Mouse (Mus musculus) heart, postnatal 0 days (tissue): ENCODE results near the gene Armcx3. TPM values are rescaled to one million over a fixed set of nuclear protein-coding genes. Genes with fewer than 3 reads are reported as not detected.

Experiments
- ATAC-seq: fragments of 200-750 bp; cut with Nextera tagmentation; 2 replicates; pipeline ENCODE4 v1.8.0; 2017; ENCODE audit warnings: low read depth, moderate number of reproducible peaks, moderate library complexity; ENCODE audit not compliant: insufficient read depth
- DNase-seq: peaks from one replicate; pipeline ENCODE4 v3.0.0-alpha.2; 2016; ENCODE audit warnings: low spot score
- H3K27ac ChIP-seq: fragments of 300-500 bp; sonication (generic); 2 replicates; pipeline ENCODE4 v1.5.1; 2014; ENCODE audit warnings: low read depth, mild to moderate bottlenecking
- H3K27me3 ChIP-seq: fragments of 300-500 bp; sonication (generic); 2 replicates; pipeline ENCODE4 v1.6.1; 2014; ENCODE audit warnings: low read length, mixed read lengths; ENCODE audit not compliant: control insufficient read depth, insufficient read depth
- H3K36me3 ChIP-seq: fragments of 300-500 bp; sonication (generic); replicated peaks from 2 replicates; pipeline ENCODE4 v1.6.1; 2014; ENCODE audit warnings: low read length, mixed read lengths; ENCODE audit not compliant: control insufficient read depth, insufficient read depth
- H3K4me1 ChIP-seq: fragments of 300-500 bp; sonication (generic); 2 replicates; pipeline ENCODE4 v1.6.1; 2014; ENCODE audit warnings: antibody characterized with exemption; ENCODE audit not compliant: control insufficient read depth, insufficient read depth
- H3K4me2 ChIP-seq: fragments of 300-500 bp; sonication (generic); 2 replicates; pipeline ENCODE4 v1.6.1; 2014; ENCODE audit warnings: low read depth, mild to moderate bottlenecking, low read length, moderate library complexity
- H3K4me3 ChIP-seq: fragments of 300-500 bp; sonication (generic); 2 replicates; pipeline ENCODE4 v1.5.1; 2014; ENCODE audit warnings: low read depth, low read length
- H3K9ac ChIP-seq: fragments of 300-500 bp; sonication (generic); replicated peaks from 2 replicates; pipeline ENCODE4 v1.6.1; 2014; ENCODE audit warnings: low read depth, low read length, mixed read lengths
- H3K9me3 ChIP-seq: fragments of 300-500 bp; sonication (generic); replicated peaks from 2 replicates; pipeline ENCODE4 v1.6.1; 2016; ENCODE audit warnings: low read length; ENCODE audit not compliant: control insufficient read depth
- CTCF ChIP-seq: IDR thresholded peaks from 2 replicates; pipeline ENCODE4 v1.5.1; 2016; ENCODE audit warnings: antibody characterized with exemption, control low read depth, low read depth
- EP300 ChIP-seq: IDR thresholded peaks from 2 replicates; pipeline ENCODE4 v1.6.1; 2016; ENCODE audit warnings: antibody characterized with exemption, low read depth
- WGBS: fragments of 180-500 bp; shearing (Covaris S2); extraction: QIAGEN DNeasy Blood & Tissue Kit; methylation state at CpG from one replicate; pipeline ENCODE4 v1.1.7; 2014; 5-methylcytosine and 5-hydroxymethylcytosine counted together
- microRNA-seq: library from miRNA; unstranded; fragments of <30 nt; microRNA quantifications from one replicate; pipeline ENCODE4, GENCODE M21; 2016
- polyA plus RNA-seq: library from polyadenylated mRNA; unstranded; fragments of >200 nt; fragmentation: Nextera tagmentation; extraction: Ambion mirVana; gene quantifications from 2 replicates; pipeline ENCODE4 v1.2.1, GENCODE M21; 2015
- total RNA-seq: library from RNA; depleted of rRNA; stranded (reverse); fragments of >200 nt; gene quantifications from 2 replicates; pipeline ENCODE4 v1.2.3, GENCODE M21; 2014; ENCODE audit warnings: low replicate concordance; rRNA removed

The Armcx3 gene
- total and polyA plus RNA-seq, 2 experiments from 2014 or later = 22.1 to 64.1 TPM

GRCm38 (mm10) chrX:134787728-134788127 lies 31.3 kb downstream of the Armcx3 start:
- no peaks in the 10 kb centered on the region for H3K27me3 ChIP-seq
- no peak overlapping the region for H3K27ac ChIP-seq
- WGBS = 61% methylated on average over 4 of the region's 4 CpGs
- ATAC-seq (no peak), DNase-seq (no peak)
- no peaks in the 10 kb centered on the region for H3K9me3 ChIP-seq
- no peak overlapping the region for H3K4me3 ChIP-seq
- no peak for TF ChIP-seq CTCF
- TF ChIP-seq EP300 = no peak
- no peaks in the 10 kb centered on the region for H3K36me3 ChIP-seq
- H3K4me2 ChIP-seq = no peak overlapping the region
- H3K4me1 ChIP-seq = no peaks in the 10 kb centered on the region
- no peak overlapping the region for H3K9ac ChIP-seq

- Histone ChIP-seq H3K9ac (peak overlapping the region; percentile 48; the same call in 1 of the 2 replicates), H3K4me3 (peak overlapping the region; percentile 66), H3K4me2 (peak overlapping the region; percentile 81), H3K27me3 (no peaks in the 10 kb centered on the region), H3K27ac (peak overlapping the region; percentile 54), H3K36me3 (peaks cover 10% of the 10 kb centered on the region; the same call in 1 of the 2 replicates), H3K9me3 (no peaks in the 10 kb centered on the region), H3K4me1 (no peaks in the 10 kb centered on the region)
- 12% methylated on average over 28 of the region's 28 CpGs for WGBS
- peak; percentile 15 for DNase-seq
- TF ChIP-seq EP300 = no peak
- TF ChIP-seq CTCF = no peak
- ATAC-seq = peak; percentile 54
These were observed 51.7 kb downstream of the Armcx3 start for GRCm38 (mm10) chrX:134807833-134808754.

- Histone ChIP-seq H3K27me3 (no peaks in the 10 kb centered on the region), H3K4me2 (peak within 1 kb of the TSS; percentile 81), H3K36me3 (peaks cover 10% of the 10 kb centered on the region; the same call in 1 of the 2 replicates), H3K27ac (peak within 1 kb of the TSS; percentile 54), H3K9me3 (no peaks in the 10 kb centered on the region), H3K4me1 (no peaks in the 10 kb centered on the region), H3K4me3 (peak within 1 kb of the TSS; percentile 66), H3K9ac (peak within 1 kb of the TSS; percentile 48; the same call in 1 of the 2 replicates)
- ATAC-seq (peak; percentile 88), DNase-seq (peak; percentile 58)
- 14% methylated on average over 16 of the region's 16 CpGs for WGBS
- TF ChIP-seq CTCF (no peak), EP300 (no peak)
These were observed 52.4 kb downstream of the Armcx3 start, which contains the start of gene Armcx2 for GRCm38 (mm10) chrX:134808755-134809224. Gene Armcx2, minus strand, starts transcription at chrX:134809221.

Small RNA genes lying within 50 kb of the gene (microRNA-seq; reads per million reads assigned to microRNA genes)
- not detected for gene Mir7093

Other genes with a start within 250 kb of the Armcx3 start
- gene Timm8a1, start 214.7 kb upstream of the Armcx3 start, total RNA-seq = 13.1 and 13.7 TPM in 2 replicates
- gene Timm8a1, start 214.7 kb upstream of the Armcx3 start, polyA plus RNA-seq = 66.5 and 74.5 TPM in 2 replicates
- gene Btk, start 173.0 kb upstream of the Armcx3 start, total RNA-seq = not detected in 2 replicates
- 0.34 and 0.49 TPM in 2 replicates for gene Btk, start 173.0 kb upstream of the Armcx3 start, polyA plus RNA-seq
- 341 and 419 TPM in 2 replicates for gene Rpl36a, start 170.9 kb upstream of the Armcx3 start, total RNA-seq
- 246 and 247 TPM in 2 replicates for gene Rpl36a, start 170.9 kb upstream of the Armcx3 start, polyA plus RNA-seq
- 0.50 and 4.1 TPM in 2 replicates for gene Gla, start 155.5 kb upstream of the Armcx3 start, total RNA-seq
- 1.5 and 1.8 TPM in 2 replicates for gene Gla, start 155.5 kb upstream of the Armcx3 start, polyA plus RNA-seq
- 37.1 and 43.9 TPM in 2 replicates for gene Hnrnph2, start 155.4 kb upstream of the Armcx3 start, total RNA-seq
- gene Hnrnph2, start 155.4 kb upstream of the Armcx3 start, polyA plus RNA-seq = 98.4 and 102 TPM in 2 replicates
- gene Armcx4, start 70.1 kb upstream of the Armcx3 start, total RNA-seq = 6.5 and 7.4 TPM in 2 replicates
- gene Armcx4, start 70.1 kb upstream of the Armcx3 start, polyA plus RNA-seq = 2.4 and 2.8 TPM in 2 replicates
- 3.9 and 13.9 TPM in 2 replicates for gene Armcx1, start 38.6 kb upstream of the Armcx3 start, total RNA-seq
- gene Armcx1, start 38.6 kb upstream of the Armcx3 start, polyA plus RNA-seq = 21.8 and 22.7 TPM in 2 replicates
- 7.7 and 13.7 TPM in 2 replicates for gene Armcx6, start 5.2 kb upstream of the Armcx3 start, total RNA-seq
- gene Armcx6, start 5.2 kb upstream of the Armcx3 start, polyA plus RNA-seq = 7.3 and 7.8 TPM in 2 replicates
- gene Armcx2, start 52.6 kb downstream of the Armcx3 start, total RNA-seq = 46.2 and 47.9 TPM in 2 replicates
- 23.6 and 24.3 TPM in 2 replicates for gene Armcx2, start 52.6 kb downstream of the Armcx3 start, polyA plus RNA-seq
- not detected in 2 replicates for gene Nxf2, start 208.2 kb downstream of the Armcx3 start, total RNA-seq
- gene Nxf2, start 208.2 kb downstream of the Armcx3 start, polyA plus RNA-seq = 0.10 and 0.16 TPM in 2 replicates